Mouse (Mus musculus): ENCODE results near the gene Tepp. TPM values are rescaled to one million over a fixed set of nuclear protein-coding genes. Genes with fewer than 3 reads are reported as not detected.

Tepp gene
- total RNA-seq (2022), result 1 to 10 TPM; 1.5 to 1.7 (median 1.6) TPM

- DNase-seq, result no peak
Measured at GRCm38 (mm10) chr8:95310342-95310970, at the start of gene Tepp. Gene Tepp (plus strand): TSS chr8:95310566.

GRCm38 (mm10) chr8:95262181-95262580 is 48.2 kb upstream of the Tepp start:
- DNase-seq, result no peak

GRCm38 (mm10) chr8:95270501-95270900 is 39.9 kb upstream of the Tepp start:
- DNase-seq, result no peak

- no peak for DNase-seq
Measured at GRCm38 (mm10) chr8:95271841-95272240, 38.5 kb upstream of the Tepp start.

GRCm38 (mm10) chr8:95272871-95273270 is 37.5 kb upstream of the Tepp start:
- DNase-seq, result no peak

GRCm38 (mm10) chr8:95281493-95281892 is 28.9 kb upstream of the Tepp start:
- no peak for DNase-seq

GRCm38 (mm10) chr8:95289066-95289650 is 21.2 kb upstream of the Tepp start:
- DNase-seq, result no peak

- peak; percentile 55 for DNase-seq
Measured at GRCm38 (mm10) chr8:95293172-95293571, 17.2 kb upstream of the Tepp start.

GRCm38 (mm10) chr8:95293891-95294290 is 16.5 kb upstream of the Tepp start:
- no peak for DNase-seq

- no peak for DNase-seq
Measured at GRCm38 (mm10) chr8:95302410-95302809, 8.0 kb upstream of the Tepp start.

- no peak for DNase-seq
Measured at GRCm38 (mm10) chr8:95305526-95305925, 4.8 kb upstream of the Tepp start.

GRCm38 (mm10) chr8:95306431-95306830 is 3.9 kb upstream of the Tepp start, which contains the start of gene Cngb1:
Gene Cngb1 (minus strand): TSS chr8:95306585.
- no peak for DNase-seq

GRCm38 (mm10) chr8:95312836-95313235 is 2.5 kb downstream of the Tepp start:
- peak; percentile 46 for DNase-seq

- no peak for DNase-seq
Measured at GRCm38 (mm10) chr8:95313857-95314256, 3.5 kb downstream of the Tepp start.

GRCm38 (mm10) chr8:95314707-95315106 is 4.3 kb downstream of the Tepp start:
- peak; percentile 43 for DNase-seq

- no peak for DNase-seq
Measured at GRCm38 (mm10) chr8:95315350-95315749, 5.0 kb downstream of the Tepp start.

GRCm38 (mm10) chr8:95320224-95321139 is 10.1 kb downstream of the Tepp start:
- DNase-seq, result peak; percentile 42

- DNase-seq, result no peak
Measured at GRCm38 (mm10) chr8:95323201-95323600, 12.8 kb downstream of the Tepp start.

GRCm38 (mm10) chr8:95324646-95325045 is 14.3 kb downstream of the Tepp start:
- no peak for DNase-seq

GRCm38 (mm10) chr8:95326822-95327221 is 16.5 kb downstream of the Tepp start:
- DNase-seq, result no peak

GRCm38 (mm10) chr8:95327866-95328465 is 17.6 kb downstream of the Tepp start:
- no peak for DNase-seq

- DNase-seq, result no peak
Measured at GRCm38 (mm10) chr8:95330367-95330766, 20.0 kb downstream of the Tepp start.

Data from adrenal gland, adult 8-10 months (tissue).